Mouse (Mus musculus): ENCODE measurements around the gene Wfdc10.

GRCm38 (mm10) chr2:164621775-164622174 lies 34.1 kb upstream of the Wfdc10 start:
- TF ChIP-seq CTCF (IDR thresholded peaks at IDR 0.05; ENCODE audit: low read depth) (0 out of 2 replicates have a peak, but pooled peaks have one; percentile 7), EP300 (IDR thresholded peaks at IDR 0.05; ENCODE audit: low read depth) (no peak)
